17 mouse cellular contexts compared by ENCODE assay signal in genomic region chr16:77863246-77863645, GRCm38 (mm10).
"Had no signal": no experiment of that assay in that cellular context is flagged by ENCODE, and none has a peak within 500 bp of the region (broad histone marks: within the 10 kb centered on the region; RNA-seq: fewer than 3 reads in every experiment).

No protein-coding gene starts in this region.

- H3K9me3 ChIP-seq: neural tube, embryonic 12.5 days; neural tube, embryonic 15.5 days; stomach, embryonic 15.5 days had no signal

- H3K27me3 ChIP-seq: liver, embryonic 13.5 days; megakaryocyte, embryonic 14.5 days; neural tube, embryonic 12.5 days; neural tube, embryonic 15.5 days; stomach, embryonic 15.5 days had no signal

- H3K27ac ChIP-seq: kidney, postnatal 0 days; layer of hippocampus, adult 2 months; liver, embryonic 13.5 days; neural tube, embryonic 12.5 days; neural tube, embryonic 15.5 days; stomach, embryonic 15.5 days had no signal

- H3K4me3 ChIP-seq: layer of hippocampus, adult 2 months; liver, embryonic 13.5 days; megakaryocyte, embryonic 14.5 days; neural tube, embryonic 12.5 days; neural tube, embryonic 15.5 days; stomach, embryonic 15.5 days had no signal

- H3K9ac ChIP-seq: liver, embryonic 13.5 days; neural tube, embryonic 12.5 days; neural tube, embryonic 15.5 days; stomach, embryonic 15.5 days had no signal

- DNase-seq: kidney, adult 2 months; kidney, postnatal 25 days; layer of hippocampus, adult 9-11 months; liver, embryonic 13.5 days; lung, adult 2 months; midbrain, embryonic 14.5 days; retina, postnatal 1 day; right cerebral cortex, postnatal 25 days; spleen, adult 18-20 months; thymus, postnatal 25 days had no signal

- H3K4me2 ChIP-seq: liver, embryonic 13.5 days; midbrain, embryonic 11.5 days; neural tube, embryonic 12.5 days; neural tube, embryonic 15.5 days; stomach, embryonic 15.5 days had no signal

- H3K4me1 ChIP-seq: liver, embryonic 13.5 days; megakaryocyte, embryonic 14.5 days; neural tube, embryonic 12.5 days; neural tube, embryonic 15.5 days; stomach, embryonic 15.5 days had no signal

- H3K36me3 ChIP-seq: liver, embryonic 13.5 days; neural tube, embryonic 12.5 days; neural tube, embryonic 15.5 days; stomach, embryonic 15.5 days had no signal
